Mouse (Mus musculus): ENCODE measurements around the gene Zfp827. TPM values are rescaled to one million over a fixed set of nuclear protein-coding genes. Genes with fewer than 3 reads are reported as not detected.

Gene Zfp827
- polyA plus RNA-seq, 1 experiment from 2014 or later, result 13.0 TPM

DNA sequence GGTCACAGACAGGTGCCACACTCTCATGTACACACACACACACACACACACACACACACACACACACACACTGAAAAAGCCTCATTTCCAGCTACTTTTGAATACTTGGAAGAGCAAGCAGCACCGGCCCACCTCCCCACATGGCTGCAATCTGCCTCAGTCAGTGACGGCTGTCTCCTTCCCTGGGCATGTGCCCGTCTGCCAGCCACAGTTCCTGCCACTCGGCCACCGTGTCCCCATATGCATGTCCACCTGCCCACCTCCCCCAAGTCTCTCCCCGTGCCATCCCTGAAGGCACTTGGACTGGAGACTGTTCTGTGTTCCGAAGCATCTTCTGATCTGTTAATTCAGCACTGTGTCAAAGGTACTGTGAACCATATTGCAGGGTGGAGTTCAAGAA, 9.8 kb downstream of the Zfp827 start:
- ATAC-seq (ENCODE audit: low FRiP score, low read depth), result no peak
- Histone ChIP-seq H3K36me3 (peaks cover 12% of the 10 kb centered on the region; the same call in 1 of the 2 replicates), H3K4me2 (replicated peaks) (no peak overlapping the region), H3K27ac (replicated peaks) (no peak overlapping the region), H3K27me3 (no peaks in the 10 kb centered on the region), H3K9me3 (no peaks in the 10 kb centered on the region), H3K9ac (replicated peaks) (no peak overlapping the region), H3K4me1 (peaks cover 11% of the 10 kb centered on the region), H3K4me3 (no peak overlapping the region)
- 92% methylated on average over 7 of the region's 7 CpGs for WGBS

DNA sequence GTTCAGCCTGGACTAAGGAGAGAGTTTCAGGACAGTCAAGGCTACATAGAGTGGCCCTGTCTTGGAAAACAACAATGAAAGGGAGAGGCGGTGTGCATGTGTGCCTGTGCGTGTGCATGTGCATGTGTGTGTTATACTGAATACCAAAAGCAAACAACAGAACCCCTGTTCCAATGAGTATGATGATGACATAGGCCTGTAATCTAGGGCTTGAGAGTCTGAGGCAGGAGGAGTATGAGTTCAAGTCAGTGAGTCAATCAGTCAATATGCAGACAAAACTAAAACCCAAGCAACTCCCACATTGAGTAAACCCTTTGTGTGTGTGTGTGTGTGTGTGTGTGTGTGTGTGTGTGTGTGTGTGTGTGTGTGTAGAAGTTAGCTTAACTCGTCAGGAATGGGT, 13.2 kb downstream of the Zfp827 start:
- no peak overlapping the region for H3K9ac ChIP-seq (replicated peaks)
- no peaks in the 10 kb centered on the region for H3K27me3 ChIP-seq
- H3K27ac ChIP-seq (replicated peaks), result no peak overlapping the region
- no peaks in the 10 kb centered on the region for H3K4me1 ChIP-seq
- no peaks in the 10 kb centered on the region for H3K9me3 ChIP-seq
- 96% methylated on average over 3 of the region's 3 CpGs for WGBS
- peaks cover 12% of the 10 kb centered on the region; the same call in 1 of the 2 replicates for H3K36me3 ChIP-seq
- H3K4me2 ChIP-seq (replicated peaks), result no peak overlapping the region
- H3K4me3 ChIP-seq, result no peak overlapping the region
- no peak for ATAC-seq (ENCODE audit: low FRiP score, low read depth)

DNA sequence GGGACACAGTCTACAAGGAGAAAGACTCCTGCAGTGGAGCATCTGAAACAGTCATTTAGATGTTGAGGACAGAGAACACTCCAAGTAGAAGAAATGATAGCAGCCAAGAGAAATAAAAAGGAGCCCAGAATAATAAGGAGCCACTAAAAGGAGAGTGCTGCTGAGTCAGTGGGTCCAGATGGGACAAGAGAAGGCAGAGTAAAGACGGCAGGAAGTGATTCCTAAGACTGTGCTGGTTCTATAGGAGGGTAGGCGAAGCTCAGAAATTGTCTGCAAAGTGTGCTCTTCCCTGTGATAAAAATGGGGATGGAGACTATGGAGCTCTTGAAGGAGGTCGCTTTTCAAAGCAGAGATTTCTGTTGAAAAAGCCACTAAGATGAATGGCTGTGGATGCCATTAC, 14.0 kb downstream of the Zfp827 start:
- Histone ChIP-seq H3K27me3 (no peaks in the 10 kb centered on the region), H3K4me3 (no peak overlapping the region), H3K9ac (replicated peaks) (no peak overlapping the region), H3K36me3 (peaks cover 12% of the 10 kb centered on the region; the same call in 1 of the 2 replicates), H3K4me1 (no peaks in the 10 kb centered on the region), H3K27ac (replicated peaks) (no peak overlapping the region), H3K9me3 (no peaks in the 10 kb centered on the region), H3K4me2 (replicated peaks) (no peak overlapping the region)
- whole genome bisulfite sequencing, result 90% methylated on average over 3 of the region's 3 CpGs
- ATAC-seq (ENCODE audit: low FRiP score, low read depth), result no peak

DNA sequence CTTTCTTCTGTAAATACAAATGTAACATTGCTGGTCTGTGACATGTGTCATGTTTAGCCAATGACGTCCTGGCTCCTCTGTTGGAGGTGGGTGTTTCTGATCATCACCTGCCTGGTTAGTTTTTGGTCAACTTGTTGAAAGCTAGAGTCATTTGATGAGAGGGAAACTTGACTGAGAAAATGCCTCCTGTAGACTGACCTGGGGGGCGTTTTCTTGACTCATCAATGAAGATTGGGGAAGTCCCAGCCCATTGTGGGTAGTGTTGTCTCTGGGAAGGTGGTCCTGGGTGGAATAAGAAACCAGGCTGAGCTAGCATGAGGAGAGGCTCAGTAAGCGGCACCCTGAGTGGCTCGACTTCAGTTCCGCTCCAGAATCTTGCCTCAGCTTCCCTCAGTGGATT, 16.4 kb downstream of the Zfp827 start:
- no peaks in the 10 kb centered on the region for H3K9me3 ChIP-seq
- H3K9ac ChIP-seq (replicated peaks), result no peak overlapping the region
- H3K4me2 ChIP-seq (replicated peaks), result no peak overlapping the region
- 92% methylated on average over 5 of the region's 5 CpGs for WGBS
- H3K27ac ChIP-seq (replicated peaks), result no peak overlapping the region
- no peaks in the 10 kb centered on the region for H3K27me3 ChIP-seq
- no peaks in the 10 kb centered on the region for H3K4me1 ChIP-seq
- H3K36me3 ChIP-seq, result peaks cover 14% of the 10 kb centered on the region; the same call in 1 of the 2 replicates
- no peak for ATAC-seq (ENCODE audit: low FRiP score, low read depth)
- no peak overlapping the region for H3K4me3 ChIP-seq

DNA sequence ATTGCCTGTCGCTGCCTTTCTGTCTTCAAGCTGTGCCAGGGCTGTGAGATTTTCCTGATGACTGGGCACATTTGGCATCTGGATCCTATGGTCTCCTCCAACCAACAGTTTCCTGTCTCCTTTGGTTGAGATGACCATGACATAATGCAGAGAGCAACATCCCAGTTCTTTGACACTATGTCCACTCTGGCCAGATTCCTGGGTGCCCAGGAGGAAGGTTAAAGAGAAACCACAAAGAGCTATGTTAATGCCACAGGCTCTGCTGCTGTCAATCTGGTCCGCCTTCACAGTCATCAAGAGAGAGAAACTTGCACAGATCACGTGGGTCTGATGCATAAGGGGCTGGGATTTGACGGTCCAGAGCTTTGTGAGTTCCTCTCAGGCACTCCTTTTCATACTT, 18.4 kb downstream of the Zfp827 start:
- Histone ChIP-seq H3K27me3 (no peaks in the 10 kb centered on the region), H3K27ac (replicated peaks) (no peak overlapping the region), H3K4me2 (replicated peaks) (no peak overlapping the region), H3K36me3 (peaks cover 10% of the 10 kb centered on the region; the same call in 1 of the 2 replicates), H3K4me1 (no peaks in the 10 kb centered on the region), H3K9me3 (no peaks in the 10 kb centered on the region), H3K9ac (replicated peaks) (no peak overlapping the region), H3K4me3 (no peak overlapping the region)
- ATAC-seq (ENCODE audit: low FRiP score, low read depth), result no peak
- WGBS, result 78% methylated on average over 4 of the region's 4 CpGs

DNA sequence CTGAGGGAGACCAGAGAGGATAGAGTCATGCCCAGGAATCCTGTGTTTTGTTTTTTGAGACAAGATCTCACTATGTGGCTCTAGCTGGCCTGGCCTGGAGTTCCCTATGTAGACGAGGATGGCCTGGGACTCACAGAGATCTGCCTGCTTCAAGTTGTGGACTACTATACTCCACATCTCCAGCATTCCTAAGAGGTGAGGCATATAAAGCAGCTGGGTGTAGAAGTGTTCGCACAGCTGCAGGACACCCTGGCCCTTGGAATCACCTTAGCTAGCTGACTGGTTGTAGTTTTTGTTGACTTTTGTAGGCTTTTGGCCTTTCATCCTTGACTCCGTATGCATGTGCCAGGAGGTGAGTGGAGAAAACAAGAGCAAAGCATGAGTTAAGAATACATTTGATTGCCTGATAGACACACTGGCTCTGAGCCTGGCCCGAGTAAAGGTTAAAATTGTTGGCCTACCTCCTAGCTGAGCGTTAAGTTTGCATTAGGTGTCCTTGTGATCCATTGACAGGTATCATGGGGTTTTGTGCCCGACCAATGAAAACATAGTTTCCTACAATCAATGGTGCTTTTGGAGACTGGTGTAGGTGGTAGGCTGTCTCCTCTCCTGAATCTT, 20.3 kb downstream of the Zfp827 start:
- no peak overlapping the region for H3K4me2 ChIP-seq (replicated peaks)
- H3K4me3 ChIP-seq, result no peak overlapping the region
- no peaks in the 10 kb centered on the region for H3K9me3 ChIP-seq
- no peaks in the 10 kb centered on the region for H3K4me1 ChIP-seq
- H3K27ac ChIP-seq (replicated peaks), result no peak overlapping the region
- ATAC-seq (ENCODE audit: low FRiP score, low read depth), result no peak
- 95% methylated on average over 6 of the region's 6 CpGs for WGBS
- peaks cover 10% of the 10 kb centered on the region; the same call in 1 of the 2 replicates for H3K36me3 ChIP-seq
- no peaks in the 10 kb centered on the region for H3K27me3 ChIP-seq
- H3K9ac ChIP-seq (replicated peaks), result no peak overlapping the region

DNA sequence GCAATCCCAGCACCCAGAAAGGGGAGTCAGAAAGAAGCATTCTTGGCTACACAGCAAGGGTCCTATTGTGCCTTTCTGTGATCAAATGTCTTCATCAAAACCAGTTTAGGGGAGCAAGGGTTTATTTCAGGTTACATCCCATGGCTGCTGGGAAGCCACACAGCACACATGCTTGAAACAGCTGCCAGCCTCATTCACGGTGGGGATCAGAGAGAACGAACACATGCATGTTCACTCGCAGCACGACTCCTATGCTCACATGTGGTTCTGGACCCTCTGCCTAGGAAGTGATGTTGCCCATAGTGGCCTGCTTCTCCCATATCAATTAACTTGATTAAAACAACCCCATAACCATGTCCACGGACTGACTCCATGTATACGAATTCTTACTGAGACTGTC, 26.0 kb downstream of the Zfp827 start:
- WGBS, result 96% methylated on average over 6 of the region's 6 CpGs
- Histone ChIP-seq H3K4me2 (replicated peaks) (no peak overlapping the region), H3K27me3 (no peaks in the 10 kb centered on the region), H3K36me3 (no peaks in the 10 kb centered on the region; the same call in 1 of the 2 replicates), H3K9me3 (no peaks in the 10 kb centered on the region), H3K9ac (replicated peaks) (no peak overlapping the region), H3K27ac (replicated peaks) (no peak overlapping the region), H3K4me1 (peaks cover 8% of the 10 kb centered on the region), H3K4me3 (no peak overlapping the region)
- no peak for ATAC-seq (ENCODE audit: low FRiP score, low read depth)

DNA sequence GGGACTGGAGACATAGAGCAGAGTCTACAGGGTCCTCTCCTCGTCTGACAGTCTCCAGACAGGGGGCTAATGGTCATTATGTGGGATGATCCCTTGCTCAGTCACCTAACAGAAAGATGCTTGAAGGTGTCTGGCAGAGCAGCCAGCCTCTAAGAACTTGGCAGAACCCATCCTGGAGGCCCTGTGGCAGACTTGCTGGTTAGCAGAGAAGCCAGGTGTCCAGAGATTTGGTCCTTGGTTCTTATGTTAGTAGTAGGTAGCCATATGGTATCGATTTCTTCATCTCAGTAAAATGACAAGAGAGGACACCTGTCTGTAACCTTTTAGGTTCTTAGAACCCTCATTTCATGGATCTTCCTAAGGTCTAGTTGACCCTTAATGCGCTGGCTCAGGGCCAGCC, 28.9 kb downstream of the Zfp827 start:
- 91% methylated on average over 3 of the region's 3 CpGs for WGBS
- Histone ChIP-seq H3K9me3 (no peaks in the 10 kb centered on the region), H3K27ac (replicated peaks) (no peak overlapping the region), H3K9ac (replicated peaks) (no peak overlapping the region), H3K4me1 (peaks cover 11% of the 10 kb centered on the region), H3K27me3 (no peaks in the 10 kb centered on the region), H3K36me3 (peaks cover 22% of the 10 kb centered on the region), H3K4me3 (no peak overlapping the region), H3K4me2 (replicated peaks) (no peak overlapping the region)
- ATAC-seq (ENCODE audit: low FRiP score, low read depth), result no peak

DNA sequence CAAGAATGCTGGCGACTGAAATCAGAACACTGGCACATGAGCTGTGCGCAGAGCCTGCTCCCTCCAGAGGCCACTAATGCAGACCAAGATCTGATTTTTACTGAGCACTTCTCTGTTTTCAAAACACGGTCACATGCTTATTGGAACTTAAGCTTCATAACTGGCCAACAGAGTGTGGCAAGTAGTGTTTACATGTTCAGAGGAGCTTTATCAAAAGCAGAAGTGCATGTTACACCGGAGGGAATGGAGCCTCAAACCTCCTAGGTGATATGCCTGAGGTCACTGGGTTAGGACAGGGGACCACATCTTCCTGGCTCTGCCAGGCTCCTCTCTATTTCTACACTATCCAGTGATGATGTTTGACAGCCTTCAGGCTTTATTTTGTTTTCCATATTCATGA, 31.1 kb downstream of the Zfp827 start:
- Histone ChIP-seq H3K4me1 (peaks cover 11% of the 10 kb centered on the region), H3K27ac (replicated peaks) (no peak overlapping the region), H3K4me3 (no peak overlapping the region), H3K36me3 (peaks cover 41% of the 10 kb centered on the region), H3K9me3 (no peaks in the 10 kb centered on the region), H3K27me3 (no peaks in the 10 kb centered on the region), H3K9ac (replicated peaks) (no peak overlapping the region), H3K4me2 (replicated peaks) (no peak overlapping the region)
- WGBS, result 79% methylated on average over 4 of the region's 4 CpGs
- no peak for ATAC-seq (ENCODE audit: low FRiP score, low read depth)

DNA sequence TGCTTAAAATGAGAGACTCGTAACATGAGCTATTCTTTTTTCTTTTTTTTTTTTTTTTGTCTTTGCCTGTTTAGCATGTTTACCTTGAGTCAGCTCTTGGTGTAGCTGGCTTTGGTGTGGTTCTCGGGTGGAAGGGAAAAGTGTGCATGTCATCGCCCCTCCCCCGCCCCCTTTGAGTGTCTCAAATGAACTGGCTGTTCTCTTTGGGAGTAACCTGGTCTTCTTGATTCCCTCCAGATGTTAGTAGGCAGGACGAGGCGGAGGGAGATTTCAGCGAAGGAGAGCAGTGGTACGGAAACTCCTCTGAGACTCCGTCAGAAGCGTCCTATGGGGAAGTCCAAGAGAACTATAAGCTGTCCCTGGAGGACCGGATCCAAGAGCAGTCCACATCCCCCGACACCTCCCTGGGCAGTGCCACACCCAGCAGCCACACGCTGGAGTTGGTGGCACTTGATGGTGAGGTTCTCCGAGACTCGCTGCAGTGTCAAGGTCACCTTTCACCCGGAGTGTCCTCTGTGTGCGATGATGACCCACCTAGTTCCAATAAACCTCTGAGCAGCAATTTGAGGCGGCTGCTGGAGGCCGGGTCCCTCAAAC, 31.9 kb downstream of the Zfp827 start:
- Histone ChIP-seq H3K36me3 (peaks cover 46% of the 10 kb centered on the region), H3K9ac (replicated peaks) (no peak overlapping the region), H3K27ac (replicated peaks) (no peak overlapping the region), H3K4me1 (peaks cover 11% of the 10 kb centered on the region), H3K27me3 (no peaks in the 10 kb centered on the region), H3K4me3 (no peak overlapping the region), H3K9me3 (no peaks in the 10 kb centered on the region), H3K4me2 (replicated peaks) (no peak overlapping the region)
- ATAC-seq (ENCODE audit: low FRiP score, low read depth), result no peak
- 88% methylated on average over 19 of the region's 19 CpGs for WGBS

DNA sequence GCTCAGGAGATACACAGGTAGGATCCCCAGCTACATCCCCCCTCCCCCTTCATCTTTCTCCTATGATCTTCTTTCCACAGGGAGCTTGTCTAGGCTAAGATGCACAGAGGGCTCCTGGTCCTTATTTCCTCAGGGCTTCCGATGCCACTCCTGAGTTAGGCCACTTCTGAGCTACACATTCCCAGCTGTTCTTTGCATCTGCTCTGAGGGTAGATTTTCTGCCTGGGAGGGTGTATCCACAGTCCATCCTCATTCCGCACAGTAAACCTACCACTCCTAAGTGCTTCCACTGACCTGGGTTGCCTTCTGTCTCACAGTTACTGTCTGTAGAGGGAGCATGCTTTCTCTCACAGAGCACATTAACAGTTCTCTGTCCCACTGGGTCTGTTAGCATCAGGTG, 37.7 kb downstream of the Zfp827 start:
- Histone ChIP-seq H3K4me1 (no peaks in the 10 kb centered on the region; the same call in 1 of the 2 replicates), H3K9me3 (no peaks in the 10 kb centered on the region), H3K9ac (replicated peaks) (no peak overlapping the region), H3K27ac (replicated peaks) (no peak overlapping the region), H3K4me2 (replicated peaks) (no peak overlapping the region), H3K36me3 (peaks cover 68% of the 10 kb centered on the region), H3K4me3 (no peak overlapping the region), H3K27me3 (no peaks in the 10 kb centered on the region)
- no peak for ATAC-seq (ENCODE audit: low FRiP score, low read depth)
- WGBS, result 94% methylated on average over 2 of the region's 2 CpGs

DNA sequence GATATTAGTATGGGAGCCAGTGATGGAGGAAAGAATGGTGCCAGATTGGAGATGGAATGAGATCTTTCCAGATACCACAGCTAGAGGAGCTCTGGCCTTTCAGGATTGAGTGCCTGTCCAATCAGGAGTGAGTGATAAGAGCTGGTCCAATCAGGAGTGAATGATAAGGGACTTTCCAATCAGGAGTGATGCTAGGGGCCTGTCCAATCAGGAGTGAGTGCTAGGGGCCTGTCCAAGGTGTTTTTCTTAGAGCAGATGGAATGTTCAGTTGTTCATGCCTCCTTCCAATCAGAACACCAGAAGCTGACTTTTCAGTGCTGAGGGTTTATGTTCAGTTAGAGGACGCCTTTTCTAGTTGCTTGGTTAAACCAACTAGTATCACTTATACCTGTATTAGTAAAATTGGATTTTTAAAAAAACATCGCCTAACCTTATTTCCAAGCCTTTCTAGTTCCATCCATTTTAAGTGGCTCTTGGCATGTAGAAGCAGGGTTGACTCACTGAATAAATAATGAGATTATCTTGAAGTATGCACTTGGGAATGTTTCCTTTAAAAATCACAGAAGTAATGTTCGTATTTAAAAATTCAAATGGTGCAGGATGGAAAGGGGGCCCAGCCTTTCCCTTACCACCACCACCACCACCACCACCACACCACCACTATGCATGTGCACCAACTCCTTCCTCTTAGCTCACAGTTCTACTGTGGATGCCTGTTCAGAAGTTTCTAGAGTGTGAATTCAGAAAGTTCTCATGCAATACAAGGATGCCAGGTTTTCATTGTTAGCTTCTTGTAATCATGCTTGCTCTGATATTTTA, 39.8 kb downstream of the Zfp827 start:
- H3K4me3 ChIP-seq, result no peak overlapping the region
- ATAC-seq (ENCODE audit: low FRiP score, low read depth), result no peak
- 87% methylated on average over 3 of the region's 3 CpGs for WGBS
- no peaks in the 10 kb centered on the region; the same call in 1 of the 2 replicates for H3K4me1 ChIP-seq
- H3K4me2 ChIP-seq (replicated peaks), result no peak overlapping the region
- no peak overlapping the region for H3K27ac ChIP-seq (replicated peaks)
- no peaks in the 10 kb centered on the region for H3K27me3 ChIP-seq
- H3K9me3 ChIP-seq, result no peaks in the 10 kb centered on the region
- peaks cover 55% of the 10 kb centered on the region for H3K36me3 ChIP-seq
- H3K9ac ChIP-seq (replicated peaks), result no peak overlapping the region
